Mouse (Mus musculus) right cerebral cortex, postnatal 36 days (tissue): ENCODE results near the gene Ahsa1.
"Not testable (repeated sequence)": the region's sequence is repeated elsewhere in the genome, so short reads cannot be mapped to it uniquely, and the experiment has no call there.

Source experiments
- DNase-seq, 2 experiments: peaks; one replicate each; pipeline ENCODE4 v3.0.0; 2022; ENCODE audit warnings: low spot score in 2 of 2, mixed read lengths in 1 of 2

The Ahsa1 gene

GRCm38 (mm10) chr12:87266108-87266826 lies at the start of gene Ahsa1, which contains the start of gene Vipas39:
Gene Ahsa1, plus strand, starts transcription at chr12:87266479.
Gene Vipas39, minus strand, starts transcription at chr12:87266256.
- peak; percentile 91 to 95 for DNase-seq

DNA sequence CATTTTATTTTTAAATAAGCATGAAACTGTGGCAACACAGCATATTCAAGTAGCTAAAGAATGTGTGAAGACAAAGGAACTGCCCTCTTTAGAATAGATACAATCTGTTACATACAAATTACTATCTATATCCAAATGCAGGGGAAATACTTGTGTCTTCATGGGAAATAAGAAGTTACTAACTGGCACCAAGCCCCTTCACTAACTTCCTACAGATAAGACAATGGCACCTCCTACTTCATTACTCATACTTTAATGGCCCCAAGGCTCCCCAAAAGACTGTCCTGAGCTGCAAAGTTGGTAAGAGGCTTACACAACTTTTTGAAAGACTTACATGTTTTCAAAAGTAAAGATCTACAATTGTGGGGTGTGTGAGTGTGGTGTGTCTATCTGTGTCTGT lies 48.7 kb upstream of the Ahsa1 start:
- no peak for DNase-seq

DNA sequence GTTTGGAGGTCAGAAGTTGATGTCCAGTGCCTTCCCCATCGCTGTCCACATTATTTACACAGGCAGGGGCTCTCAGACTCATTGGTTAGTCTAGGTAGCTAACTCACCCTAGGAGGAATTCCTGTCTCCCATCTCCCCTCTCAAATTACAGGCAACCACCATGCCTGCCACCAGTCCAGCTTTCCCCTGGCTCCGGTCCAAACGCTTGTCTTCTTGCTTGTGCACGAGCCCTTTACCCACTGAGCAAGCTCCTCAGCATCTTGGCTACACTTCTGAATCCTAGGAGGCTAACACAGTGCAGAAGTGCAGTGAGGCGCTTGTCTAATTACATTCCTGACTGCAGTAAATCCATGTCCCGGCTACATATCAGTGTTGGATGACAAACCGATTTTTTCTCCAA lies 46.9 kb upstream of the Ahsa1 start:
- no peak for DNase-seq

DNA sequence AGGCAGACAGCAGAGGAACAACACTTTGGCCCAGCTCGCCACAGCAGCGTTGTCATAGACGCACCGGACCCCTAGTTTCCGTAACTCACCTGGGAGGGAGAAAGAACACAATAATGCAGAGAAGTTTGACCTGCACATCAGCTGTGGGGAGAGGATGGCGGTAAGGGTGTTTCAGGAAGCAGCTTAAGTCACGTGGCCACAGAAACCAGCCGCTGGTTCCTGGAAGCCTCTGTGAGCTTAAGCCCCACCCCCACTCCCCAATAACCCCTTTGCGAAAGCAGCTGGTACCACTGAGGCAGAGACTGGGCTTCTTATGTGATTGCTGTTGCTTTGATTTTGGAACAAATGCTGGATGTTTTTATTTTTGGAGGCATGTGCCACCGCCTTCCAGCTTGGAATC lies 41.3 kb upstream of the Ahsa1 start:
- DNase-seq, result no peak

GRCm38 (mm10) chr12:87226801-87227200 lies 39.5 kb upstream of the Ahsa1 start:
- no peak for DNase-seq

GRCm38 (mm10) chr12:87229633-87230032 lies 36.6 kb upstream of the Ahsa1 start:
- DNase-seq, result no peak

GRCm38 (mm10) chr12:87230379-87230895 lies 35.8 kb upstream of the Ahsa1 start:
- DNase-seq, result no peak

- DNase-seq, result no peak
Measured at GRCm38 (mm10) chr12:87236882-87237483, 29.3 kb upstream of the Ahsa1 start.

GRCm38 (mm10) chr12:87238632-87239031 lies 27.6 kb upstream of the Ahsa1 start, which contains the start of gene Noxred1:
Gene Noxred1, minus strand, starts transcription at chr12:87238732.
- no peak for DNase-seq

DNA sequence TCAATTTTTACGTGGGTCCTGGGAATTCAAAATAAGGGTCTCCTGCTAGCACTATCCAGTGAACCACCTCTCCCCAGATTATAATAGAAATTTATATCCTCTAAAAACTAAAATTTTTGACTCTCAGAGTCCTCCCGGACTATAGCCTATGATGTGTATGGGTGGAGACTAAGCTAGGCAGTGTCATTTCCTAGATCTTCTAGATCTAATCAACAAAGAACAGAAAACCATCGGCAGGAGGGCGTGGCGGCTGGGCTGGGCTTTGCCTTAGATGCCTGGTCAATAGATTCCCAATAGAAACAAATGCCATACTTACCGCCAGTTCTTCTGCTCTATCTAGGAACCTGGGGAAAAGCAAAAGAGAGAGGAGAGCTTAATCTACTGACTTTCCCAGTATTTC lies 16.1 kb upstream of the Ahsa1 start:
- no peak for DNase-seq

DNA sequence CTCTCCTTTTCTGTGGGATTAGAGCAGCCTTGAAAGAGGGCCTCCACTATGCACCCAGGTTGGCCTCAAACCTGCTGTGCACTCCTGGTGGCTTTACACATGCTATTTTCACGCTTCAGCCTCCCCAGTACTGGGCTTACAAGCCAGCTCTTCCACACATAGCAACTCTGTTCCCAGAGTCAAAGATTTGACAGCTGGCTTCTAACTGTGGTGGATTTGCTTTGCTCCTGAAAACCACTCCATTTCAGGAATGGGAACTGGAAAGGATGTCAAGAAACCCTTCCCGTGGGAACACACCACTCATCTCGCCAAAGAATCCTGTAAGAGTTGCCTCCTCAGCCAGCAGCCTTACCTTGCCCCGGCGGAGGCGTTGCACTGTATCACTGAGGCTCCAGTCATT lies 12.4 kb upstream of the Ahsa1 start:
- DNase-seq, result no peak

- DNase-seq, result no peak
Measured at GRCm38 (mm10) chr12:87256629-87257028, 9.7 kb upstream of the Ahsa1 start.

GRCm38 (mm10) chr12:87260562-87260961 lies 5.7 kb upstream of the Ahsa1 start:
- no peak for DNase-seq

GRCm38 (mm10) chr12:87265444-87265843 lies 835 bp upstream of the Ahsa1 start:
- DNase-seq, result no peak

DNA sequence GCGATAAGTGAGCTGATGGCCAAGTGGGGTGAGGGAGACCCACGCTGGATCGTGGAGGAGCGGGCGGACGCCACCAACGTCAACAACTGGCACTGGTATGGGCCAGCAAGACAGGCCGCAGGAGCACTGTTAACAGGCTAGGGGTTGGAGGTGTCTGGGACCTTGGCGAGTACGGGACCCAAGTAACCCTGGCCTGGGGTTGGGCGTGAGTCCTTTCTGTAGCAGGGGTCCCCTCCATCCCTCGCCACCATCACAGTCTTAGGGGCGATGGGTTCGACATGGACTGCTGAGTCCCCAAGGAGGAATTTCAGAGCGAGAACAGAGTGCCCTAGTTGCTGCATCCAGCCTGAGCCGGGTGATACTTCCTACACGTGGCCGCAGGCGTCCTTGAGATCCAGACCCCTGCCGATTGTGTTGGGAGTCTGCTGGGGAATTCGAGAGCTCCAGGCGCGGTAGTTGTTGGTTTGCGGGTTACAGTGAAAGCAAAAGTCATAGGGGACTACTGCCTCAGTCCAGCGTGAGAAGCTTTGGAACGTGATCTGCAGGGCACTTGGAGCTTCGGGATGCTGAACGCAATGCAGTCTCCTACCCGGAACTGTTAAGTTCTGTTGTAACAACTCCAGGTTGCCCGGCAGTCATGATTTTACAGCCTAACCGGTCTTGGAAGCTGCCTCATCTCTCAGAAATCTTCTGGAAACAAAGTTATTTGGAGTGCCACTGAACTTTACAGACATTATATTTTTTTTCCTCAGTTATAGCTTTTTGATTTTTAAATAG lies 736 bp downstream of the Ahsa1 start:
- DNase-seq, result no peak

GRCm38 (mm10) chr12:87267682-87268081 lies 1.4 kb downstream of the Ahsa1 start:
- DNase-seq, result no peak

DNA sequence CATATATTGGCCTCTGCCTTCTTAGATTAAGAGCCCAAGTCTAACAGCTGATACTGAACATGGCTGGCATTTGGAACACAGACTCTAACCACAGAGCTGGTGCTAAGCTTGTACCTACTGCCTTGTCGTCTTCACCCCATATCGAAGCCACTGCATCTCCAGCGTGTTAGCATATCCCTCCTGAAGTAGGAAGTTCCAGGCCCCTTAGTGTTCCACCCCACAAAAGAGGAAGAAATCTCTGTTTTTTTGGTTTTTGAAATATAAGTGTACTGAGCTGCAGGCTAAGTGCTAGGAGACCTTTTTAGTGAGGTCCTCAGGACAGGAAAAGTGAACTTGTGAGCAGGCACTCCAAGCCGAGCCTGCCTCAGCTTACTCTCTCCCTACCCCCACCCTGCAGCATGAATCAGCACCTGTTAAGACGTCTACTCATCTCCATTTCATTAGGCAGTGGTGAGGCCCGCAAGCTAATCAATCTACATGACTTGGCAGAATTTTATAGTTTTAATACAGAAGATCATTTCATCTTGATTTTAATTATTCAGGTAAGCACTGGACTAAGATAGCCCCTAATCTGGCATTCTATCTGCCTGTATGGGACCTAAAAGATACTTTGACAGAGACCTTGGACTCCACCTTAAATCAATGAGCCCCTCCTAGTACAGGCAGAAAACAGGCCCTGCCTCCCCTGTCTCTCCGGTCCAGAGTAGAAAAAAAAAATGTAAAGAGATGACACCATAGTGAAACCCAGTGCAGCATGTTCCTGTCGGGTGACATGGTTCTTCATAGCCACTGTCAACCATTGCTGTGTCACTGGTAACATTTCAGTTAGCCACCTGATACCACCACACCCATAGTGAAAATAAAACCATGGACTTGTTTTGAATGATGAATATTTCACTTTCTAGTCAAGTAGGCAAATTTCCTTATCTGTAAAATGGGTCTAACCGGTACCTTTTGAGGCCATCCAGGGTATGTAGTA lies 8.9 kb downstream of the Ahsa1 start:
- DNase-seq, result no peak

DNA sequence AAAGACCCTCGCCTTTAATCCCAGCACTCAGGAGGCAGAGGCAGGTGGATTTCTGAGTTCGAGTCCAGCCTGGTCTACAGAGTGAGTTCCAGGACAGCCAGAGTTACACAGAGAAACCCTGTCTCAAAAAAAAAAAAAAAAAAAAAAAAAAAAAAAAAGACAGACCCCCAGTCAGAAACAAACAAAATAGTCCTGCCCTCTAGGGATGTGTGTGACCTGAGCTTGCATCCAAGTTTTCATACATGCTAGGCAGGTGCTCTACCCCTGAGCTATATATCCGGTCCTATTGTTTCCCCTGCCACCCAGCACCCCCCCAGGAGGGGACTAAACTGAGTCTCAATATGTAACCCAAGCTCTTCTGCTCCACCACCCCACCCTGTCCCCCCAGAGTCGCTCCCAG lies 11.0 kb downstream of the Ahsa1 start:
- not testable (repeated sequence) for DNase-seq

DNA sequence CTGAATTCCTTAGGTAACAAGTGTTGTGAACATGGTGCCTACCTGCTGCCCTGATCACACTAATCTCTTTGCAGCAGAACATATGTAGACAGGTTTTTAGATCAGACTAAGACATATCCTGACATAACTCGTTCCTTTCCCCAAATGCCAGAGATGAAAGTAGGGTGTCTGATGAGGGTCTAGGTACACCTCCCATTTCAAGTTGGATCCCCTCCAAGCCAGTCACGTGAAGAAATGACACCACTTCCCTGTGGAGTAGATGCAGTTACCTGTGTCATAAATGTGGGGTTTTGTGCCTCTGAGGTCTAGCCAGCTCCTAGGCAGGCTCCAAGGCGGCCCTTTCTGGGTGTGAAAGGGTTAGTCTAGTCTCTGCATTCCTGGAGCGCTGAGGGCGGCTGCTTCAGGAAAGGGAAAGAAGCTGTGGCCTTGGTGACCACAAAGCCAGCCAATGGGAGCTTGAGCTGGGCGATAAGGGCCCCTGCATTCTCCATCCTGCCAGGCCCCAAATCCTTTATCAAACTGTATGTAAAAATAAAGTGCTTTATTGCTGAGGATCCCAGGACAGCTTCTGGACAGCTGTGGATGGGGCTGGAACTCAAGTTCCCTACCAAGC lies 11.9 kb downstream of the Ahsa1 start:
- no peak for DNase-seq

DNA sequence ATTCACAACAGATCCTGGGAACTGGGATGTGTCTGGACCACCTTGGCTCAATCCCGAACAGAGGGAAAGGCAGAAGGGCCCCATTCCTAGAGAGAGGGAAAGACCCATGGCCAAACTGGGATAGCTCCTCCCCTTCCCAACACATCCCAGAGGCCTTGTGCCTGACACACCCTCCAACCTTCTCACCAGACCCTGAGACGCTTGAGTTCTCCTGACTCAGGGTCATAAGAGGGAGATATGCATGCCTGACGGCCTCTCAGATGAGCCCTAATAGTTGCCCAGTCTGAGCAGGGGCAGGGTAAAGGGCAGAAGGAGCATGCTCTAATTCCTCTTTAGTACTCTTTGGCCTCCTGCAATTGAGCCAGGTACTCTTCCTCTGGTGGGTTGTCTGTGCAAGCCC lies 13.1 kb downstream of the Ahsa1 start:
- no peak for DNase-seq

- no peak for DNase-seq
Measured at GRCm38 (mm10) chr12:87279879-87280278, 13.6 kb downstream of the Ahsa1 start.
